Mouse (Mus musculus) neural tube, embryonic 14.5 days (tissue): Measurements from ENCODE around the gene Olfr228. TPM values are rescaled to one million over a fixed set of nuclear protein-coding genes. Genes with fewer than 3 reads are reported as not detected.

Source experiments
- polyA plus RNA-seq: library from polyadenylated mRNA; unstranded; fragments of >200 nt; fragmentation: Nextera tagmentation; extraction: Ambion mirVana; gene quantifications from 2 replicates; pipeline ENCODE4 v1.2.1, GENCODE M21; 2014

The Olfr228 gene
- polyA plus RNA-seq, 1 experiment from 2014 or later, result not detected

Other genes starting within 250 kb of the Olfr228 start
- not detected in 2 replicates for gene Olfr1048, start 247.1 kb downstream of the Olfr228 start, polyA plus RNA-seq
- not detected in 2 replicates for gene Olfr1049, start 229.1 kb downstream of the Olfr228 start, polyA plus RNA-seq
- not detected in 2 replicates for gene Olfr1051, start 208.3 kb downstream of the Olfr228 start, polyA plus RNA-seq
- gene Olfr1052, start 194.9 kb downstream of the Olfr228 start, polyA plus RNA-seq, result not detected in 2 replicates
- not detected in 2 replicates for gene Olfr1053, start 172.1 kb downstream of the Olfr228 start, polyA plus RNA-seq
- gene Olfr1054, start 152.0 kb downstream of the Olfr228 start, polyA plus RNA-seq, result not detected in 2 replicates
- not detected in 2 replicates for gene Olfr1055, start 137.1 kb downstream of the Olfr228 start, polyA plus RNA-seq
- gene Olfr1056, start 124.9 kb downstream of the Olfr228 start, polyA plus RNA-seq, result not detected in 2 replicates
- not detected in 2 replicates for gene Olfr1057, start 109.0 kb downstream of the Olfr228 start, polyA plus RNA-seq
- not detected in 2 replicates for gene Olfr1058, start 98.8 kb downstream of the Olfr228 start, polyA plus RNA-seq
- not detected in 2 replicates for gene Olfr1061, start 73.3 kb downstream of the Olfr228 start, polyA plus RNA-seq
- gene Olfr1062, start 60.6 kb downstream of the Olfr228 start, polyA plus RNA-seq, result not detected in 2 replicates
- gene Olfr1065, start 36.8 kb downstream of the Olfr228 start, polyA plus RNA-seq, result not detected in 2 replicates
- gene Olfr1066, start 31.1 kb downstream of the Olfr228 start, polyA plus RNA-seq, result not detected in 2 replicates
- not detected in 2 replicates for gene Olfr1076, start 21.1 kb upstream of the Olfr228 start, polyA plus RNA-seq
- gene Olfr1079, start 55.1 kb upstream of the Olfr228 start, polyA plus RNA-seq, result not detected in 2 replicates
- not detected in 2 replicates for gene Olfr1080, start 70.8 kb upstream of the Olfr228 start, polyA plus RNA-seq
- not detected in 2 replicates for gene Olfr1082, start 111.6 kb upstream of the Olfr228 start, polyA plus RNA-seq
- gene Olfr1084, start 152.3 kb upstream of the Olfr228 start, polyA plus RNA-seq, result not detected in 2 replicates
- not detected in 2 replicates for gene Olfr1085, start 174.6 kb upstream of the Olfr228 start, polyA plus RNA-seq
- gene Olfr1086, start 192.7 kb upstream of the Olfr228 start, polyA plus RNA-seq, result not detected in 2 replicates
- not detected in 2 replicates for gene Olfr1087, start 211.0 kb upstream of the Olfr228 start, polyA plus RNA-seq
- not detected in 2 replicates for gene Olfr1089, start 246.3 kb upstream of the Olfr228 start, polyA plus RNA-seq